Mouse (Mus musculus) hindbrain, embryonic 13.5 days (tissue): ENCODE data around the gene Pkmyt1. TPM values are rescaled to one million over a fixed set of nuclear protein-coding genes. Genes with fewer than 3 reads are reported as not detected.
A peak's percentile ranks its signal among the peaks of the same experiment; 100 is the strongest.

Experiments
- ATAC-seq: fragments of 200-750 bp; cut with Nextera tagmentation; 2 replicates; pipeline ENCODE4 v1.8.0; 2017; ENCODE audit warnings: moderate TSS enrichment; ENCODE audit not compliant: low FRiP score
- H3K27ac ChIP-seq: fragments of 300-500 bp; sonication (generic); 2 replicates; pipeline ENCODE4 v1.5.1; 2015; ENCODE audit warnings: inconsistent platforms, mild to moderate bottlenecking, moderate library complexity
- H3K27me3 ChIP-seq: fragments of 300-500 bp; sonication (generic); 2 replicates; pipeline ENCODE4 v1.6.1; 2015; ENCODE audit warnings: mild to moderate bottlenecking, inconsistent platforms
- H3K36me3 ChIP-seq: fragments of 300-500 bp; sonication (generic); 2 replicates; pipeline ENCODE4 v1.6.1; 2015; ENCODE audit warnings: mild to moderate bottlenecking, inconsistent platforms
- H3K4me1 ChIP-seq: fragments of 300-500 bp; sonication (generic); replicated peaks from 2 replicates; pipeline ENCODE4 v1.6.1; 2015; ENCODE audit warnings: inconsistent platforms
- H3K4me2 ChIP-seq: fragments of 300-500 bp; sonication (generic); 2 replicates; pipeline ENCODE4 v1.6.1; 2015; ENCODE audit warnings: inconsistent platforms, mild to moderate bottlenecking, moderate library complexity
- H3K4me3 ChIP-seq: fragments of 300-500 bp; sonication (generic); 2 replicates; pipeline ENCODE4 v1.5.1; 2015; ENCODE audit warnings: mild to moderate bottlenecking, inconsistent platforms
- H3K9ac ChIP-seq: fragments of 300-500 bp; sonication (generic); 2 replicates; pipeline ENCODE4 v1.6.1; 2015; ENCODE audit warnings: mild to moderate bottlenecking, inconsistent platforms
- H3K9me3 ChIP-seq: fragments of 300-500 bp; sonication (generic); 2 replicates; pipeline ENCODE4 v1.6.1; 2016; ENCODE audit warnings: inconsistent platforms
- WGBS: fragments of 180-500 bp; shearing (Covaris S2); methylation state at CpG from one replicate; pipeline ENCODE4 v1.1.7; 2015; 5-methylcytosine and 5-hydroxymethylcytosine counted together
- polyA plus RNA-seq: library from polyadenylated mRNA; unstranded; fragments of >200 nt; fragmentation: Nextera tagmentation; extraction: Ambion mirVana; gene quantifications from 2 replicates; pipeline ENCODE4 v1.2.1, GENCODE M21; 2015

The Pkmyt1 gene
- polyA plus RNA-seq, 1 experiment from 2014 or later, result 18.0 TPM

- Histone ChIP-seq H3K4me2 (no peak overlapping the region), H3K4me1 (peaks cover 12% of the 10 kb centered on the region), H3K27ac (no peak overlapping the region), H3K9ac (no peak overlapping the region), H3K36me3 (peaks cover 7% of the 10 kb centered on the region; the same call in 1 of the 2 replicates), H3K4me3 (no peak overlapping the region), H3K27me3 (no peaks in the 10 kb centered on the region), H3K9me3 (no peaks in the 10 kb centered on the region)
- ATAC-seq, result no peak
Observed at GRCm38 (mm10) chr17:23783352-23783751, 57.2 kb downstream of the Pkmyt1 start.

- peak within 1 kb of the TSS; percentile 97 for H3K27ac ChIP-seq
- H3K27me3 ChIP-seq, result no peaks in the 10 kb centered on the region
- ATAC-seq, result peak; percentile 90
- H3K4me3 ChIP-seq, result peak within 1 kb of the TSS; percentile 66
- peak within 1 kb of the TSS; percentile 89 for H3K9ac ChIP-seq
- WGBS, result 2% methylated on average over 43 of the region's 43 CpGs
- peaks cover 26% of the 10 kb centered on the region for H3K4me1 ChIP-seq
- no peaks in the 10 kb centered on the region for H3K36me3 ChIP-seq
- H3K9me3 ChIP-seq, result no peaks in the 10 kb centered on the region
- H3K4me2 ChIP-seq, result peak within 1 kb of the TSS; percentile 70
Observed at GRCm38 (mm10) chr17:23785561-23786471, 59.7 kb downstream of the Pkmyt1 start, which contains the start of gene Flywch2. TSS of gene Flywch2 (minus strand) at chr17:23786081.

Other genes starting within 250 kb of the Pkmyt1 start
- not detected in 2 replicates for gene Vmn2r117, start 246.6 kb upstream of the Pkmyt1 start, polyA plus RNA-seq
- gene Zfp213, start 162.1 kb upstream of the Pkmyt1 start, polyA plus RNA-seq, result 17.7 and 18.2 TPM in 2 replicates
- gene Zfp13, start 126.8 kb upstream of the Pkmyt1 start, polyA plus RNA-seq, result 28.2 and 28.3 TPM in 2 replicates
- 0.13 and 0.22 TPM in 2 replicates for gene Zscan10, start 125.5 kb upstream of the Pkmyt1 start, polyA plus RNA-seq
- gene Mmp25, start 81.1 kb upstream of the Pkmyt1 start, polyA plus RNA-seq, result 1.2 and 1.7 TPM in 2 replicates
- 0.10 TPM in 1 of 2 replicates, not detected in the other for gene Bicdl2, start 65.8 kb upstream of the Pkmyt1 start, polyA plus RNA-seq
- gene Hcfc1r1, start 52.7 kb upstream of the Pkmyt1 start, polyA plus RNA-seq, result 108 and 109 TPM in 2 replicates
- 47.2 and 50.2 TPM in 2 replicates for gene Thoc6, start 52.5 kb upstream of the Pkmyt1 start, polyA plus RNA-seq
- 2.7 and 3.4 TPM in 2 replicates for gene Tnfrsf12a, start 48.9 kb upstream of the Pkmyt1 start, polyA plus RNA-seq
- gene Cldn6, start 47.1 kb upstream of the Pkmyt1 start, polyA plus RNA-seq, result 0.61 and 0.85 TPM in 2 replicates
- 1.4 and 2.5 TPM in 2 replicates for gene Cldn9, start 42.3 kb upstream of the Pkmyt1 start, polyA plus RNA-seq
- 0.06 and 0.27 TPM in 2 replicates for gene 1520401A03Rik, start 3.6 kb upstream of the Pkmyt1 start, polyA plus RNA-seq
- gene Paqr4, start 14.5 kb downstream of the Pkmyt1 start, polyA plus RNA-seq, result 54.3 and 58.2 TPM in 2 replicates
- gene Kremen2, start 19.5 kb downstream of the Pkmyt1 start, polyA plus RNA-seq, result 0.55 and 0.83 TPM in 2 replicates
- 224 and 228 TPM in 2 replicates for gene Flywch1, start 45.3 kb downstream of the Pkmyt1 start, polyA plus RNA-seq
- gene Flywch2, start 59.7 kb downstream of the Pkmyt1 start, polyA plus RNA-seq, result 68.1 and 79.0 TPM in 2 replicates
- gene Srrm2, start 64.2 kb downstream of the Pkmyt1 start, polyA plus RNA-seq, result 583 TPM in 2 replicates
- 1,330 and 1,360 TPM in 2 replicates for gene Elob, start 102.8 kb downstream of the Pkmyt1 start, polyA plus RNA-seq
- gene Prss33, start 109.7 kb downstream of the Pkmyt1 start, polyA plus RNA-seq, result 0.30 TPM in 2 replicates
- gene Prss32, start 117.5 kb downstream of the Pkmyt1 start, polyA plus RNA-seq, result not detected in 2 replicates
- gene Prss41, start 117.8 kb downstream of the Pkmyt1 start, polyA plus RNA-seq, result 0.86 and 0.98 TPM in 2 replicates
- gene Prss21, start 141.7 kb downstream of the Pkmyt1 start, polyA plus RNA-seq, result not detected in 2 replicates
- gene Dcpp1, start 154.5 kb downstream of the Pkmyt1 start, polyA plus RNA-seq, result not detected in 2 replicates
- gene Dcpp2, start 154.5 kb downstream of the Pkmyt1 start, polyA plus RNA-seq, result not detected in 2 replicates
- gene Dcpp3, start 191.1 kb downstream of the Pkmyt1 start, polyA plus RNA-seq, result not detected in 2 replicates
- gene Sbp, start 215.3 kb downstream of the Pkmyt1 start, polyA plus RNA-seq, result not detected in 2 replicates
- gene Sbpl, start 228.9 kb downstream of the Pkmyt1 start, polyA plus RNA-seq, result not detected in 2 replicates